Mouse (Mus musculus): ENCODE measurements around the gene Amy2a2. TPM values are rescaled to one million over a fixed set of nuclear protein-coding genes. Genes with fewer than 3 reads are reported as not detected.
"Not testable (repeated sequence)": the region's sequence is repeated elsewhere in the genome, so short reads cannot be mapped to it uniquely, and the experiment has no call there.

Gene Amy2a2
- polyA plus RNA-seq (2014; fragmentation: Nextera tagmentation; extraction: Ambion mirVana), result not detected in 2 replicates

DNA sequence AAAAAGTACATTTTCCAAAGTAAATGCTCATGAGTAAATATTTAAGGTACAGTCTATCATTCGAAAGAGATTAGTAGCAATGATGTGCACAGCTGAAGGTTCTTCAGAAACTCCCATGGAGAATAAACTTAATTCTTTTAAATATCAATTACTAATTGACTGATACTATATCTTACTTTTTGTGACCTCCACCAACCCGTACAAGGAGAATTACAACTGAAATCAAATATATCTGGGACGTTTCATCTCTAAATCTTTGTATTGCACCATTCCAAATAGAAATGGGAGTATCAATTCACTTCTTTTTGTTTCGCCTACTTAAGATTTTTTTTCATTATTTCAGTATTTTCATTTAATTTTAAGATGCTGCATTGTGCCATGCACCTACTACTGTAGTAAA lies at the start of gene Amy2a2:
TSS of gene Amy2a2 (minus strand) at position 101 of the 400 bp plus-strand sequence.
- not testable (repeated sequence) for ATAC-seq (ENCODE audit: low read depth); DNase-seq (ENCODE audit: low spot score); H3K4me1 ChIP-seq (ENCODE audit: control insufficient read depth, insufficient read depth, low read length); H3K9me3 ChIP-seq (ENCODE audit: control insufficient read depth, low read length); H3K4me3 ChIP-seq (ENCODE audit: low read depth, low read length); H3K36me3 ChIP-seq (ENCODE audit: control insufficient read depth, insufficient read depth, low read length); H3K4me2 ChIP-seq (ENCODE audit: low read depth, low read length); H3K27me3 ChIP-seq (replicated peaks; ENCODE audit: control insufficient read depth, insufficient read depth, low read length); H3K9ac ChIP-seq (ENCODE audit: low read depth, low read length); H3K27ac ChIP-seq (replicated peaks; ENCODE audit: low read depth, low read length)
- no CpG with 5 or more reads among the region's 4 CpGs for WGBS

- not testable (repeated sequence) for H3K4me1 ChIP-seq (ENCODE audit: control insufficient read depth, insufficient read depth, low read length); H3K27me3 ChIP-seq (replicated peaks; ENCODE audit: control insufficient read depth, insufficient read depth, low read length); H3K4me2 ChIP-seq (ENCODE audit: low read depth, low read length); DNase-seq (ENCODE audit: low spot score); H3K9ac ChIP-seq (ENCODE audit: low read depth, low read length); ATAC-seq (ENCODE audit: low read depth); H3K27ac ChIP-seq (replicated peaks; ENCODE audit: low read depth, low read length); H3K36me3 ChIP-seq (ENCODE audit: control insufficient read depth, insufficient read depth, low read length); H3K4me3 ChIP-seq (ENCODE audit: low read depth, low read length); H3K9me3 ChIP-seq (ENCODE audit: control insufficient read depth, low read length)
These were observed 11.0 kb downstream of the Amy2a2 start for GRCm38 (mm10) chr3:113345484-113345883.

- H3K4me3 ChIP-seq (ENCODE audit: low read depth, low read length); H3K4me1 ChIP-seq (ENCODE audit: control insufficient read depth, insufficient read depth, low read length): not testable (repeated sequence)
These were observed 32.5 kb downstream of the Amy2a2 start, which contains the start of gene Amy2a3 for GRCm38 (mm10) chr3:113323952-113324351. Gene Amy2a3, minus strand, starts transcription at chr3:113324052.

GRCm38 (mm10) chr3:113312937-113313336 lies 43.5 kb downstream of the Amy2a2 start:
- not testable (repeated sequence) for H3K27ac ChIP-seq (replicated peaks; ENCODE audit: low read depth, low read length); H3K27me3 ChIP-seq (replicated peaks; ENCODE audit: control insufficient read depth, insufficient read depth, low read length); H3K4me2 ChIP-seq (ENCODE audit: low read depth, low read length); H3K36me3 ChIP-seq (ENCODE audit: control insufficient read depth, insufficient read depth, low read length); H3K4me3 ChIP-seq (ENCODE audit: low read depth, low read length); H3K4me1 ChIP-seq (ENCODE audit: control insufficient read depth, insufficient read depth, low read length); DNase-seq (ENCODE audit: low spot score); H3K9ac ChIP-seq (ENCODE audit: low read depth, low read length); H3K9me3 ChIP-seq (ENCODE audit: control insufficient read depth, low read length); ATAC-seq (ENCODE audit: low read depth)
- no CpG with 5 or more reads among the region's 3 CpGs for WGBS

More at GRCm38 (mm10) chr3:113323952-113324351, 32.5 kb downstream of the Amy2a2 start, which contains the start of gene Amy2a3:
- H3K36me3 ChIP-seq (ENCODE audit: control insufficient read depth, insufficient read depth, low read length); ATAC-seq (ENCODE audit: low read depth); DNase-seq (ENCODE audit: low spot score); H3K4me2 ChIP-seq (ENCODE audit: low read depth, low read length); H3K27me3 ChIP-seq (replicated peaks; ENCODE audit: control insufficient read depth, insufficient read depth, low read length); H3K9me3 ChIP-seq (ENCODE audit: control insufficient read depth, low read length); H3K27ac ChIP-seq (replicated peaks; ENCODE audit: low read depth, low read length); H3K9ac ChIP-seq (ENCODE audit: low read depth, low read length): not testable (repeated sequence)
- WGBS, result no CpG with 5 or more reads among the region's 4 CpGs

Other genes with a start within 250 kb of the Amy2a2 start
- gene Amy2a5, start 97.8 kb downstream of the Amy2a2 start, polyA plus RNA-seq (2014; fragmentation: Nextera tagmentation; extraction: Ambion mirVana), result not detected in 2 replicates
- not detected in 2 replicates for gene Amy2a4, start 65.2 kb downstream of the Amy2a2 start, polyA plus RNA-seq (2014; fragmentation: Nextera tagmentation; extraction: Ambion mirVana)
- gene Amy2a3, start 32.6 kb downstream of the Amy2a2 start, polyA plus RNA-seq (2014; fragmentation: Nextera tagmentation; extraction: Ambion mirVana), result not detected in 2 replicates
- gene Amy2a1, start 175.8 kb upstream of the Amy2a2 start, polyA plus RNA-seq (2014; fragmentation: Nextera tagmentation; extraction: Ambion mirVana), result not detected in 2 replicates

Data from embryonic facial prominence, embryonic 14.5 days (tissue).